Mouse (Mus musculus) G1E (cell line): ENCODE data around the gene Plin5.

Source experiments
- CTCF ChIP-seq: IDR thresholded peaks from 2 replicates; pipeline ENCODE4 v1.5.1; 2012; ENCODE audit warnings: low read depth, low read length, inconsistent platforms, mixed read lengths
- GATA1 ChIP-seq: IDR thresholded peaks from 2 replicates; pipeline ENCODE4 v1.6.1; 2012; ENCODE audit warnings: borderline replicate concordance, low read length, inconsistent platforms, mixed read lengths
- GATA2 ChIP-seq: IDR thresholded peaks from 2 replicates; pipeline ENCODE4 v1.6.1; 2012; ENCODE audit warnings: low read depth, low read length, inconsistent platforms, borderline replicate concordance
- TAL1 ChIP-seq: conservative IDR thresholded peaks from 2 replicates; pipeline ENCODE4 v1.6.1; 2012; ENCODE audit warnings: low read depth, low read length, inconsistent platforms, mixed read lengths

DNA sequence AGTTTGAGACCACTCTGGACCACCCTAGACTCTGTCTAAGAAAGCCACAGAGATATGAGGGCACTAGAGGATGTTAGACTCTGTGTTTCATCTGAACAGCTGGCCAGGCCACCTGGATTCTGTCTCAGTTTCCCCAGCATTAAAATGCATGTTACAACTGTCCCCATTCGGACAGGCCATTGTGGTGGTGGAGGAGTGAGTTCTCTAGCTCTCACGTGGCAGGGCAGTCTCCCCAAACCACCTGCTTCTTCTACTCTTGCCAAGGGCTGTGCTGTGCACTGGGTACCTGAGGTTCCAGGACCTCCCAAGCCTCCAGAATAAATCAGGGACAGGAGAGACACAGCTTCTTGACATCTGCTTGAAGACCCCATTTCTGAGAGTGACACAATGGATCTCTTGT is 32.5 kb upstream of the Plin5 start:
- no peak for TF ChIP-seq GATA1
- TF ChIP-seq CTCF = no peak
- TF ChIP-seq TAL1 = no peak
- no peak for TF ChIP-seq GATA2
